8 mouse cellular contexts compared by ENCODE assay signal in genomic region chr17:88065031-88065800, GRCm38 (mm10). TPM values are rescaled to one million over a fixed set of nuclear protein-coding genes. Genes with fewer than 3 reads are reported as not detected.
DNase-seq lines count a peak whose midpoint lies in the region; ATAC-seq and TF ChIP-seq lines count a peak whose summit lies in the region.

Fbxo11 (minus strand) TSS chr17:88065291.

- H3ac ChIP-seq in C2C12 (ENCODE audit: control insufficient read depth, insufficient read length, low read depth): peak within 1 kb of the TSS; percentile 99

- peaks cover 13% of the 10 kb centered on the region for H3K4me1 ChIP-seq in bone marrow macrophage, adult 2 months (ENCODE audit: control insufficient read depth, insufficient read depth, low read length)
- peaks cover 24% of the 10 kb centered on the region for H3K4me1 ChIP-seq in forebrain, embryonic 10.5 days
- peaks cover 23% of the 10 kb centered on the region for H3K4me1 ChIP-seq in heart, embryonic 13.5 days
- H3K4me1 ChIP-seq in kidney, embryonic 16.5 days (ENCODE audit: insufficient read depth, low read length): peaks cover 9% of the 10 kb centered on the region
- peaks cover 6 to 9% of the 10 kb centered on the region in 2 experiments for H3K4me1 ChIP-seq in liver, embryonic 14.5 days (replicated peaks; ENCODE audit: control insufficient read depth in 2 of 2, insufficient read depth in 2 of 2, low read length in 1 of 2)
- 0 out of 2 replicates have a peak, but pooled peaks cover 2% of the 10 kb centered on the region for H3K4me1 ChIP-seq in neural tube, embryonic 11.5 days (ENCODE audit: control insufficient read depth, insufficient read depth, low read length)
- peaks cover 13% of the 10 kb centered on the region for H3K4me1 ChIP-seq in stomach, embryonic 16.5 days (ENCODE audit: control insufficient read depth, insufficient read depth, low read length)

- no peak for TF ChIP-seq CTCF in C2C12 (IDR thresholded peaks at IDR 0.05; ENCODE audit: control insufficient read depth, insufficient read depth, insufficient read length)
- TF ChIP-seq CTCF in bone marrow macrophage, adult 2 months (IDR thresholded peaks at IDR 0.05; ENCODE audit: low read depth, low read length): no peak
- TF ChIP-seq CTCF in liver, embryonic 14.5 days (IDR thresholded peaks at IDR 0.05; ENCODE audit: low read depth): no peak

- peak within 1 kb of the TSS; percentile 72 for H3K4me2 ChIP-seq in heart, embryonic 13.5 days
- H3K4me2 ChIP-seq in kidney, embryonic 16.5 days (replicated peaks; ENCODE audit: low read depth, low read length): peak within 1 kb of the TSS; percentile 84
- H3K4me2 ChIP-seq in liver, embryonic 14.5 days (ENCODE audit: low read depth): peak within 1 kb of the TSS; percentile 92
- peak within 1 kb of the TSS; percentile 54 for H3K4me2 ChIP-seq in neural tube, embryonic 11.5 days (ENCODE audit: low read depth)
- H3K4me2 ChIP-seq in stomach, embryonic 16.5 days (ENCODE audit: low read depth, low read length): peak within 1 kb of the TSS; percentile 89

- TF ChIP-seq EP300 in liver, embryonic 14.5 days (IDR thresholded peaks at IDR 0.05; ENCODE audit: low read depth): no peak

- under 1% methylated on average over 70 of the region's 112 CpGs for WGBS in forebrain, embryonic 10.5 days
- WGBS in heart, embryonic 13.5 days: under 1% methylated on average over 59 of the region's 112 CpGs
- under 1% methylated on average over 48 of the region's 112 CpGs for WGBS in kidney, embryonic 16.5 days
- under 1% methylated on average over 63 of the region's 112 CpGs for WGBS in liver, embryonic 14.5 days (ENCODE audit: insufficient replicate concordance)
- under 1% methylated on average over 49 of the region's 112 CpGs for WGBS in neural tube, embryonic 11.5 days
- WGBS in stomach, embryonic 16.5 days: under 1% methylated on average over 78 of the region's 112 CpGs

- peaks cover 47% of the 10 kb centered on the region for H3K79me2 ChIP-seq in C2C12 (ENCODE audit: control insufficient read depth, insufficient read depth)

- H3K79me3 ChIP-seq in C2C12 (ENCODE audit: low read depth): peaks cover 42% of the 10 kb centered on the region

- TF ChIP-seq POLR2A in bone marrow macrophage, adult 2 months (IDR thresholded peaks at IDR 0.05; ENCODE audit: borderline replicate concordance, low read depth, low read length): no peak

- H3K4me3 ChIP-seq in C2C12 (ENCODE audit: insufficient read depth, poor library complexity, severe bottlenecking): peak within 1 kb of the TSS; percentile 75
- peak within 1 kb of the TSS; percentile 81 for H3K4me3 ChIP-seq in bone marrow macrophage, adult 2 months (ENCODE audit: insufficient read depth, low read length)
- H3K4me3 ChIP-seq in forebrain, embryonic 10.5 days: peak within 1 kb of the TSS; percentile 97
- H3K4me3 ChIP-seq in heart, embryonic 13.5 days: peak within 1 kb of the TSS; percentile 98
- peak within 1 kb of the TSS; percentile 100 for H3K4me3 ChIP-seq in kidney, embryonic 16.5 days (ENCODE audit: low read length)
- H3K4me3 ChIP-seq in liver, embryonic 14.5 days (ENCODE audit: insufficient read depth in 1 of 2, low read depth in 2 of 2, low read length in 2 of 2): peak within 1 kb of the TSS; percentile 87 to 95
- H3K4me3 ChIP-seq in neural tube, embryonic 11.5 days (ENCODE audit: low read depth, low read length): peak within 1 kb of the TSS; percentile 100
- peak within 1 kb of the TSS; percentile 98 for H3K4me3 ChIP-seq in stomach, embryonic 16.5 days (replicated peaks; ENCODE audit: low read length)

- peak; percentile 2; the same call in 1 of the 2 replicates for ATAC-seq in heart, embryonic 13.5 days (ENCODE audit: extremely low read depth, insufficient number of reproducible peaks, low FRiP score, low TSS enrichment)
- ATAC-seq in kidney, embryonic 16.5 days (ENCODE audit: low FRiP score, low TSS enrichment): peak; percentile 9; the same call in 1 of the 2 replicates
- ATAC-seq in liver, embryonic 14.5 days (ENCODE audit: insufficient read depth): peak; percentile 29
- peak; percentile 33 for ATAC-seq in neural tube, embryonic 11.5 days (ENCODE audit: insufficient read depth, low FRiP score, low TSS enrichment)
- peak; percentile 0; the same call in 1 of the 2 replicates for ATAC-seq in stomach, embryonic 16.5 days (ENCODE audit: insufficient read depth, low FRiP score)

- no peaks in the 10 kb centered on the region for H3K36me3 ChIP-seq in C2C12 (ENCODE audit: control insufficient read depth, insufficient read depth)
- peaks cover 2% of the 10 kb centered on the region for H3K36me3 ChIP-seq in forebrain, embryonic 10.5 days (replicated peaks)
- no peaks in the 10 kb centered on the region for H3K36me3 ChIP-seq in heart, embryonic 13.5 days
- 0 out of 2 replicates have a peak, but pooled peaks cover under 1% of the 10 kb centered on the region for H3K36me3 ChIP-seq in kidney, embryonic 16.5 days (ENCODE audit: insufficient read depth, low read length)
- H3K36me3 ChIP-seq in liver, embryonic 14.5 days (replicated peaks; ENCODE audit: control insufficient read depth, insufficient read depth, low read depth): no peaks in the 10 kb centered on the region
- H3K36me3 ChIP-seq in neural tube, embryonic 11.5 days (ENCODE audit: control insufficient read depth, insufficient read depth, low read length): no peaks in the 10 kb centered on the region
- H3K36me3 ChIP-seq in stomach, embryonic 16.5 days (ENCODE audit: control insufficient read depth, insufficient read depth, low read length): no peaks in the 10 kb centered on the region

- peak within 1 kb of the TSS; percentile 100 for H3K9ac ChIP-seq in heart, embryonic 13.5 days
- H3K9ac ChIP-seq in kidney, embryonic 16.5 days (replicated peaks; ENCODE audit: low read length): peak within 1 kb of the TSS; percentile 100
- H3K9ac ChIP-seq in liver, embryonic 14.5 days (replicated peaks): peak within 1 kb of the TSS; percentile 99
- peak within 1 kb of the TSS; percentile 100 for H3K9ac ChIP-seq in neural tube, embryonic 11.5 days (ENCODE audit: low read length)
- H3K9ac ChIP-seq in stomach, embryonic 16.5 days (ENCODE audit: low read length): peak within 1 kb of the TSS; percentile 100

- H3K9me3 ChIP-seq in forebrain, embryonic 10.5 days: no peaks in the 10 kb centered on the region
- H3K9me3 ChIP-seq in heart, embryonic 13.5 days: no peaks in the 10 kb centered on the region
- H3K9me3 ChIP-seq in kidney, embryonic 16.5 days (ENCODE audit: low read length): no peaks in the 10 kb centered on the region
- no peaks in the 10 kb centered on the region for H3K9me3 ChIP-seq in liver, embryonic 14.5 days (ENCODE audit: control insufficient read depth, low read length)
- no peaks in the 10 kb centered on the region for H3K9me3 ChIP-seq in neural tube, embryonic 11.5 days (ENCODE audit: control insufficient read depth, low read length)
- no peaks in the 10 kb centered on the region for H3K9me3 ChIP-seq in stomach, embryonic 16.5 days (replicated peaks; ENCODE audit: control insufficient read depth, low read length)

- peak within 1 kb of the TSS; percentile 94 for H3K27ac ChIP-seq in bone marrow macrophage, adult 2 months (ENCODE audit: insufficient read depth, low read depth, low read length)
- H3K27ac ChIP-seq in forebrain, embryonic 10.5 days: peak within 1 kb of the TSS; percentile 100
- H3K27ac ChIP-seq in heart, embryonic 13.5 days (replicated peaks): peak within 1 kb of the TSS; percentile 100
- H3K27ac ChIP-seq in kidney, embryonic 16.5 days (ENCODE audit: low read length): peak within 1 kb of the TSS; percentile 99
- peak within 1 kb of the TSS; percentile 93 for H3K27ac ChIP-seq in liver, embryonic 14.5 days
- peak within 1 kb of the TSS; percentile 100 for H3K27ac ChIP-seq in neural tube, embryonic 11.5 days (ENCODE audit: low read depth, low read length)
- H3K27ac ChIP-seq in stomach, embryonic 16.5 days (ENCODE audit: low read length): peak within 1 kb of the TSS; percentile 100

- DNase-seq in forebrain, embryonic 10.5 days (ENCODE audit: extremely low spot score, low spot score): peak; percentile 61
- peak in 1 of 3 experiments; percentile 28 for DNase-seq in liver, embryonic 14.5 days (ENCODE audit: low read depth in 3 of 3, low spot score in 3 of 3)
- DNase-seq in neural tube, embryonic 11.5 days (ENCODE audit: low spot score): peak; percentile 53

- H3K27me3 ChIP-seq in C2C12 (ENCODE audit: control insufficient read depth, insufficient read depth, insufficient read length): no peaks in the 10 kb centered on the region
- H3K27me3 ChIP-seq in forebrain, embryonic 10.5 days (ENCODE audit: poor library complexity, severe bottlenecking): no peaks in the 10 kb centered on the region
- no peaks in the 10 kb centered on the region for H3K27me3 ChIP-seq in heart, embryonic 13.5 days (replicated peaks)
- no peaks in the 10 kb centered on the region for H3K27me3 ChIP-seq in kidney, embryonic 16.5 days (ENCODE audit: insufficient read depth, low read length)
- no peaks in the 10 kb centered on the region for H3K27me3 ChIP-seq in liver, embryonic 14.5 days (ENCODE audit: control insufficient read depth, insufficient read depth, low read length)
- H3K27me3 ChIP-seq in neural tube, embryonic 11.5 days (ENCODE audit: control insufficient read depth, insufficient read depth, low read length): no peaks in the 10 kb centered on the region
- no peaks in the 10 kb centered on the region for H3K27me3 ChIP-seq in stomach, embryonic 16.5 days (ENCODE audit: control insufficient read depth, insufficient read depth, low read length)

TF ChIP-seq in C2C12, 6 proteins besides CTCF, POLR2A, EP300 and RAD21:
- no peak for TF ChIP-seq FOSL1 (IDR thresholded peaks at IDR 0.05; ENCODE audit: insufficient read depth, low read length, poor library complexity, severe bottlenecking)
- TF ChIP-seq USF1 (IDR thresholded peaks at IDR 0.05; ENCODE audit: low read depth): no peak
- no peak for TF ChIP-seq CEBPB (IDR thresholded peaks at IDR 0.05; ENCODE audit: low read depth)
- no peak for TF ChIP-seq MYOD1 (IDR thresholded peaks at IDR 0.05; ENCODE audit: control insufficient read depth, insufficient read length, low read depth)
- no peak for TF ChIP-seq MAX (IDR thresholded peaks at IDR 0.05)
- TF ChIP-seq MYOG (IDR thresholded peaks at IDR 0.05; ENCODE audit: control insufficient read depth, extremely low read depth, insufficient read length): no peak

RNA-seq across cellular contexts. Expression of gene Fbxo11, which starts in this region (rescaled TPM):
- polyA plus RNA-seq in C2C12 (2012; fragmentation: generic; extraction: Trizol): 9.3 TPM
- polyA plus RNA-seq in bone marrow macrophage, adult 2 months (2012; ENCODE audit: insufficient read depth, insufficient read length, missing spikeins): 76.1 and 82.9 TPM in 2 replicates
- 15.3 and 15.4 TPM in 2 replicates for polyA plus RNA-seq in forebrain, embryonic 10.5 days (2016; fragmentation: Nextera tagmentation; extraction: Ambion mirVana)
- 9.8 and 9.9 TPM in 2 replicates for polyA plus RNA-seq in heart, embryonic 13.5 days (2015; fragmentation: Nextera tagmentation; extraction: Ambion mirVana)
- polyA plus RNA-seq in kidney, embryonic 16.5 days (2015; fragmentation: Nextera tagmentation; extraction: Ambion mirVana): 14.8 and 15.6 TPM in 2 replicates
- polyA plus RNA-seq in liver, embryonic 14.5 days (2012; rRNA removed): 4.4 and 7.1 TPM in 2 replicates
- 4.5 and 4.8 TPM in 2 replicates for polyA plus RNA-seq in liver, embryonic 14.5 days (2014; fragmentation: Nextera tagmentation; extraction: Ambion mirVana)
- 39.8 and 40.4 TPM in 2 replicates for polyA plus RNA-seq in neural tube, embryonic 11.5 days (2014; fragmentation: Nextera tagmentation; extraction: Ambion mirVana)
- 11.9 and 12.4 TPM in 2 replicates for polyA plus RNA-seq in stomach, embryonic 16.5 days (2015; fragmentation: Nextera tagmentation; extraction: Ambion mirVana)
